Mouse (Mus musculus) effector memory CD4-positive, alpha-beta T cell, adult 7 months (primary cell): ENCODE results near the gene Pigk. TPM values are rescaled to one million over a fixed set of nuclear protein-coding genes. Genes with fewer than 3 reads are reported as not detected.

Source experiments
- polyA plus RNA-seq: library from polyadenylated mRNA; unstranded; fragments of 100-300 nt; shearing (Covaris generic); gene quantifications from one replicate; pipeline ENCODE4 v1.2.1, GENCODE M21; 2017

Pigk gene
- polyA plus RNA-seq = 42.6 TPM

DNA sequence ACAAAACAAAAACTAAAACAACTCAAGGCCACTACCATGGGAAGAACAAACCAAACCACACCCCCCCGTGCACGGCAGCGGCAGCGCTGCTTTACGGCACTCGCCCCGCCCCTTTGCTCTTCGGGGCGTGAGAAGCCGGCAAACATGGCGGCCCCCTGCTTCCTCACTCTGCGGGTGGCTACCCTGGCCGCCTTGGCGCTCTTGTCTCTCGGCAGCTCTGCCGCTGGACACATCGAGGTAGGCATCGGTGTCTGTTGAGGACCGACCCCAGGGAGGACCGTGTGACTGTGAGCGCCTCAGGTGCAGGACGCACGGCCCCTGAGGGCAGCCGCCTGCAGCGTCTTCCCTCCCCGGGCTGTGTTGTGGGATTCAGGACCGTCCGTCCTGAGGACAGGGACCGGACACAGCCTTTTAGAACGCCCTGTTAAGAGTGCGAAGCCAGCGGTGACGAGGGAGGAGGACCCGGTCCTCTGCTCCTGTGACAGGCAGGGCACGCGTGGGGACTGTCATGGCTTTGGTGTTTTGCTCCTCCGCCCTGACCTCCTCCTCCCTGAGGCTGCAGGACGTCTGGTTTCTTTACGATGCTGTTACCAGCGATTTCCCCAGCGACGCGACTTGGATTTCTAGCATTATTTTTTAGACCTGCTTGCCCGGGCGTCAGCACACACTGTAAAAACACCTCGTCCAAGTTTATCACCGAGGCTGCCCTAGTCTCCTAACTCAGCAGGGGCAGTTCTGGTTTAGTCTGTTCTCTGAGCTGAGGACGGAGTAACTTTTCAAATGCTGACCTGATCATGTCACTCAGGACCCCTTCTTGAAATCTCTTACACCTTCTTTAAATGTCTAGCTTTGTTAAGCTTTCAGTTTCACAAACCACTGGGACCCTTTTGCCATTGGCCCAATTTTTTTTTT is at the start of gene Pigk:
Pigk (plus strand) TSS at position 110 of the 912 bp plus-strand sequence.

DNA sequence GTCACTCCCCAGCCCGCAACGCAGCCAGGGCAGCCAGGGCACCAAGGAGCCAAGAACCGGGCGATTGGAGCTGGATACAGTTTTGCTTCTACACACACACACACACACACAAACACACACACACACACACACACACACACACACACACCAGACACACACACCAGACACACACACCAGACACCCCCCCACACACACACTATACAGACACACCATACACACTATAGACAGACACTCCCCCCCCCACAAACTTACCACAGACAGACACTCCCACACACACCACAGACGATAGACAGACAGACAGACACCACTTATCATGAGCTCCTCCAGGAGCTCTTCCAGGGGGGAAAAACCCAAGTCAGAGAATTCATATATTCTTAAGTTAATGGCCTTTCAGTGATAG is 45.7 kb upstream of the Pigk start, which contains the start of gene Ak5:
Ak5 (minus strand) TSS at position 122 of the 400 bp plus-strand sequence.

DNA sequence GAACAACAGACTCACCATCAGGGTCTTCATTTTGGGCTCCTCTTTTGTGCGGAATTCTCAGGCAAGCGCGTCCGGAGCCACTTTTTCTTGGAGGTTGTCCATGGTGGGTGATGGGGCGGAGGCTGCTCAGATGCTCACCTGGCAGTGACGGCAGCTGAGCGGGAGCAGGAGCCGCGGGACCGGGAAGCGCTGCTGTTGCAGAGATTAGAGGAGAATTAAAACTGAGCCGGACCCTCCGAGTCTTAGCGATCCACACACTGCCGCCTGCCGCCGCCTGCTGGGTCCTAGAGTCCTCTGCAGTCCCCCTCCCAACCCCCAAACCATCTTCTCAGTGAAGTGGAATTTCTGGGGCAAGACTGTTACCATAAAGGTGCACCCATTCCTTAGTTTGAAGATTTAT is 268.1 kb downstream of the Pigk start, which contains the start of gene St6galnac5:
St6galnac5 (minus strand) TSS at position 259 of the 400 bp plus-strand sequence.

Other genes with a start within 250 kb of the Pigk start
- not detected for gene Ak5, start 45.7 kb upstream of the Pigk start, polyA plus RNA-seq